Mouse (Mus musculus): ENCODE measurements around the gene Fam126a. TPM values are rescaled to one million over a fixed set of nuclear protein-coding genes. Genes with fewer than 3 reads are reported as not detected.
"Not testable (repeated sequence)": the region's sequence is repeated elsewhere in the genome, so short reads cannot be mapped to it uniquely, and the experiment has no call there.

The Fam126a gene
- total RNA-seq, 4 experiments from 2014 or later: 71.3 to 124 (median 96.4) TPM

- no peak for DNase-seq
Measured at GRCm38 (mm10) chr5:23893864-23894771, 136.4 kb downstream of the Fam126a start.

- no peak for DNase-seq
Measured at GRCm38 (mm10) chr5:23893156-23893863, 137.2 kb downstream of the Fam126a start.

- peak; percentile 66 for DNase-seq
Measured at GRCm38 (mm10) chr5:23890734-23891133, 139.8 kb downstream of the Fam126a start.

- DNase-seq: no peak
Measured at GRCm38 (mm10) chr5:23889461-23889860, 141.0 kb downstream of the Fam126a start.

- no peak for DNase-seq
Measured at GRCm38 (mm10) chr5:23887111-23887510, 143.4 kb downstream of the Fam126a start.

- no peak for DNase-seq
Measured at GRCm38 (mm10) chr5:23874457-23874856, 156.0 kb downstream of the Fam126a start.

GRCm38 (mm10) chr5:23872586-23872985 lies 157.9 kb downstream of the Fam126a start:
- DNase-seq: no peak

- DNase-seq: not testable (repeated sequence)
Measured at GRCm38 (mm10) chr5:23871323-23871722, 159.2 kb downstream of the Fam126a start.

GRCm38 (mm10) chr5:23865941-23866340 lies 164.5 kb downstream of the Fam126a start:
- DNase-seq: no peak

Other genes with a start within 250 kb of the Fam126a start
- 10 to 100 TPM; 18.3 to 24.3 (median 22.8) TPM for gene Pus7, start 247.0 kb downstream of the Fam126a start, total RNA-seq (2022)
- gene Rint1, start 243.0 kb downstream of the Fam126a start, total RNA-seq (2022): 10 to 100 TPM; 21.9 to 26.4 (median 24.3) TPM
- 100 to 1,000 TPM in 2 of 4 experiments, 10 to 100 TPM in 2; 96.5 to 124 (median 111) TPM for gene Tomm7, start 186.5 kb downstream of the Fam126a start, total RNA-seq (2022)
- gene Klhl7, start 69.9 kb upstream of the Fam126a start, total RNA-seq (2022): 10 to 100 TPM; 37.0 to 41.8 (median 39.4) TPM
- gene Nupl2, start 134.3 kb upstream of the Fam126a start, total RNA-seq (2022): 10 to 100 TPM in 2 of 4 experiments, 1 to 10 TPM in 2; 7.8 to 16.5 (median 10.3) TPM

Measured in adrenal gland, adult 8-10 months (tissue).